Mouse (Mus musculus): ENCODE data around the gene Accsl.

GRCm38 (mm10) chr2:93872257-93872656, 3.3 kb upstream of the Accsl start:
- TF ChIP-seq E2F4 (IDR thresholded peaks at IDR 0.05; ENCODE audit: insufficient read depth) (no peak), TCF12 (IDR thresholded peaks at IDR 0.05; ENCODE audit: insufficient read depth, poor library complexity, severe bottlenecking) (no peak), MYOD1 (IDR thresholded peaks at IDR 0.05; ENCODE audit: control insufficient read depth in 1 of 3, insufficient read length in 2 of 3, low read depth in 2 of 3) (no peak), POLR2A (IDR thresholded peaks at IDR 0.05; ENCODE audit: insufficient read length, low read depth) (no peak), USF1 (IDR thresholded peaks at IDR 0.05; ENCODE audit: low read depth) (no peak)
